Mouse (Mus musculus) megakaryocyte, embryonic 14.5 days (primary cell): ENCODE results near the gene Skor1. TPM values are rescaled to one million over a fixed set of nuclear protein-coding genes. Genes with fewer than 3 reads are reported as not detected.

ENCODE experiments used
- H3K27me3 ChIP-seq: replicated peaks from 2 replicates; pipeline ENCODE3; 2012; ENCODE audit warnings: inconsistent platforms
- H3K36me3 ChIP-seq: replicated peaks from 2 replicates; pipeline ENCODE3; 2012; ENCODE audit warnings: low read length, inconsistent platforms, mixed read lengths
- H3K4me1 ChIP-seq: 2 replicates; pipeline ENCODE4 v1.6.1; 2012; ENCODE audit warnings: inconsistent platforms
- H3K4me3 ChIP-seq: replicated peaks from 2 replicates; pipeline ENCODE3; 2012; ENCODE audit warnings: moderate library complexity, mild to moderate bottlenecking, inconsistent platforms
- H3K9me3 ChIP-seq: 2 replicates; pipeline ENCODE4 v1.6.1; 2012; ENCODE audit warnings: inconsistent platforms
- FLI1 ChIP-seq: IDR thresholded peaks from 2 replicates; pipeline ENCODE4 v1.6.1; 2012; ENCODE audit warnings: low read length, inconsistent platforms, mixed read lengths
- GATA1 ChIP-seq: IDR thresholded peaks from 3 replicates; pipeline ENCODE4 v1.6.1; 2012; ENCODE audit warnings: mixed read lengths, low read length, inconsistent platforms, borderline replicate concordance
- polyA plus RNA-seq: library from polyadenylated mRNA; stranded (reverse); fragments of >175 nt; gene quantifications from 2 replicates; pipeline ENCODE4 v1.2.3, GENCODE M21; 2012; ENCODE audit warnings: low replicate concordance; ENCODE audit not compliant: insufficient read depth

Skor1 gene
- polyA plus RNA-seq, 1 experiment, result 0.13 TPM

GRCm38 (mm10) chr9:63099344-63099743, 49.4 kb downstream of the Skor1 start:
- TF ChIP-seq FLI1 (no peak), GATA1 (no peak)
- no peaks in the 10 kb centered on the region for H3K36me3 ChIP-seq
- peaks cover 12% of the 10 kb centered on the region for H3K9me3 ChIP-seq
- peaks cover 5% of the 10 kb centered on the region; the same call in 1 of the 2 replicates for H3K4me1 ChIP-seq
- no peak overlapping the region for H3K4me3 ChIP-seq
- H3K27me3 ChIP-seq, result peaks cover 23% of the 10 kb centered on the region

DNA sequence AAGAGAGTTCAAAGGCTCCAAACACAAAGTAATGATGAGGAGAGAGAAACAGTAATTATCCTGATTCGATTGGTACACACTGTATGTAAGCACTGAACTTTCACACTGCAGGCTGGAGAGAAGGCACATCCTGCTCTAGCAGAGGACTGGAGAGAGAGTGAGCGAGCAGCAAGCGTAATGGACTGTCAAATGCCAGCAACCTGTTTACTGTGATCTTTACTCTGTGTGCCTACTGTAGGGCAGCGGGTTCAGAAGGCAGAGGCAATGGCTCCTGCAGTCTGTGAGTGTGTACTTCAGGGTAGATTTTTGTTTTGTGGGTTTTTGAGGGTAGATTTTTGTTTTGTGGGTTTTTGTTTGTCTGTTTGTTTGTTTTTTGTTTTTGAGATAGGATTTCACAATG, 49.9 kb downstream of the Skor1 start:
- H3K36me3 ChIP-seq, result no peaks in the 10 kb centered on the region
- peaks cover 25% of the 10 kb centered on the region for H3K27me3 ChIP-seq
- no peak for TF ChIP-seq FLI1
- no peak for TF ChIP-seq GATA1

DNA sequence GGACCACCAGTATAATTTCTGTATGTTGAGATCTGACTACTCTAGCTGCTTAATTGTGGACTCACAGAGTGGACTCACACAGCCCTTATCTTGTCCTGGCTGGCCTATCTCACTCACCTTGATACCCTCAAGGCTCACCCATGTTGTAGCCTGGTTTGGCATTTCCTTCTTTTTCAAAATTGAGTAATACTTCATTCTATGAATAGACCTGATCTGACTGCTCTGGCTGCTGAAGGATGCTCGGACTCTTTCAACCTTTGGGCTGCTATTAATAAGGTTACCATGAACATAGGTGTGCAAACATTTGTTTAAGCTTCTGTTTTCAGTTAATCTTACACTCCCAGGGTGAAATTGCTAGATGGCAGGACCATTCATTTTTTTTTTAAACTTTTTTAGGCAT, 51.6 kb downstream of the Skor1 start:
- no peaks in the 10 kb centered on the region for H3K36me3 ChIP-seq
- H3K9me3 ChIP-seq, result peaks cover 6% of the 10 kb centered on the region
- TF ChIP-seq FLI1, result no peak
- TF ChIP-seq GATA1, result no peak
- no peak overlapping the region for H3K4me3 ChIP-seq
- H3K4me1 ChIP-seq, result peaks cover 14% of the 10 kb centered on the region
- H3K27me3 ChIP-seq, result peaks cover 28% of the 10 kb centered on the region

More for the DNA sequence above, 49.9 kb downstream of the Skor1 start:
- Histone ChIP-seq H3K9me3 (peaks cover 7% of the 10 kb centered on the region), H3K4me3 (no peak overlapping the region), H3K4me1 (peaks cover 9% of the 10 kb centered on the region; the same call in 1 of the 2 replicates)

- Histone ChIP-seq H3K4me3 (no peak overlapping the region), H3K4me1 (peaks cover 24% of the 10 kb centered on the region), H3K9me3 (0 out of 2 replicates have a peak, but pooled peaks cover 2% of the 10 kb centered on the region), H3K36me3 (no peaks in the 10 kb centered on the region), H3K27me3 (peaks cover 26% of the 10 kb centered on the region)
- no peak for TF ChIP-seq GATA1
- TF ChIP-seq FLI1, result no peak
Measured at GRCm38 (mm10) chr9:63094030-63094429, 54.7 kb downstream of the Skor1 start.

DNA sequence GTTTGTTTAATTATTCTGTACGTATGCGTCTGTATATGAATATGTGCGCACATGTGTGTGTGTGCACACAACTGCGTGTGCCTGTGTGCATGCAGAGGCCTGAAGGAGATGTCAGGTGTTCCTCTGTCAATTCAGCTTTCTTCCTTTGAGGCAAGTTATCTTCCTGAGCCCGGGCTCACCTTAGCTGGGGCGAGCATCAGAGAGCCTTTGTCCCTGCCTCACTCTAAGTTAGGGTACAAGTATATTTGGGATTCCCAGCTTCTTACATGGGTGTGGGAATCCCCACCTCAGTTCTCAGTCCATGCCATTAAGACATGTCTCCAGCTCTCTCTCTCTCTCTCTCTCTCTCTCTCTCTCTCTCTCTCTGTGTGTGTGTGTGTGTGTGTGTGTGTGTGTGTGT, 56.2 kb downstream of the Skor1 start:
- Histone ChIP-seq H3K27me3 (peaks cover 20% of the 10 kb centered on the region), H3K9me3 (no peaks in the 10 kb centered on the region), H3K4me3 (peak overlapping the region; percentile 89), H3K4me1 (peaks cover 24% of the 10 kb centered on the region), H3K36me3 (no peaks in the 10 kb centered on the region)
- TF ChIP-seq FLI1 (no peak), GATA1 (no peak)

DNA sequence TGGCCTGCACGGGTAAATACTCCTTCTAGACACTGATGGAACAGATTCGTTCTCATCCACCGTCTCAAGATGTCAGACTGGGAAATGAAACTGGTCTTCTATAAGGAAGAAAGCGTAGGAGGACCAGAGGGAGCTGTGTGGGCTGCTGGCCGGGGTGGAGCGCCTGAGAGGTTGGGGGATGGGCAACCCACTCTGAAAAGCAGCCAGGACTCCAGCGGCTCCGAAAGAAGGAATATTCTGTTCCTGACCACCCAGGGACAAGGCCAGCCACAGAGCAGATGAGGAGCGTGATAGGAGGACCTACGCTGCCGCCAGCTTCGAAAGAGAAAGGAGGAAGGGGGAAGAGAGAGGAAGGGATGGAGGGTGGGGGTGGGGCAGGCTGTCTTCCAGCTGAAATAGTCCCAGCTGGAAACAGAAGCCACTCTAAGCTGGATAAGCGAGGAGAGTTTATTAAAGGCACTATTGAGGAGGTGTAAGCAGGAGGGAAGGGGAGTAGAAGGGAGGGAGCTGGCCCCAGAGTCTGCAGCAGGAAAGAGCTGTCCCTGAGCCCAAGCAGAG, 56.7 kb downstream of the Skor1 start:
- no peak for TF ChIP-seq FLI1
- TF ChIP-seq GATA1, result no peak
- Histone ChIP-seq H3K27me3 (peaks cover 20% of the 10 kb centered on the region), H3K4me3 (peak overlapping the region; percentile 89), H3K36me3 (no peaks in the 10 kb centered on the region), H3K9me3 (no peaks in the 10 kb centered on the region), H3K4me1 (peaks cover 24% of the 10 kb centered on the region)

DNA sequence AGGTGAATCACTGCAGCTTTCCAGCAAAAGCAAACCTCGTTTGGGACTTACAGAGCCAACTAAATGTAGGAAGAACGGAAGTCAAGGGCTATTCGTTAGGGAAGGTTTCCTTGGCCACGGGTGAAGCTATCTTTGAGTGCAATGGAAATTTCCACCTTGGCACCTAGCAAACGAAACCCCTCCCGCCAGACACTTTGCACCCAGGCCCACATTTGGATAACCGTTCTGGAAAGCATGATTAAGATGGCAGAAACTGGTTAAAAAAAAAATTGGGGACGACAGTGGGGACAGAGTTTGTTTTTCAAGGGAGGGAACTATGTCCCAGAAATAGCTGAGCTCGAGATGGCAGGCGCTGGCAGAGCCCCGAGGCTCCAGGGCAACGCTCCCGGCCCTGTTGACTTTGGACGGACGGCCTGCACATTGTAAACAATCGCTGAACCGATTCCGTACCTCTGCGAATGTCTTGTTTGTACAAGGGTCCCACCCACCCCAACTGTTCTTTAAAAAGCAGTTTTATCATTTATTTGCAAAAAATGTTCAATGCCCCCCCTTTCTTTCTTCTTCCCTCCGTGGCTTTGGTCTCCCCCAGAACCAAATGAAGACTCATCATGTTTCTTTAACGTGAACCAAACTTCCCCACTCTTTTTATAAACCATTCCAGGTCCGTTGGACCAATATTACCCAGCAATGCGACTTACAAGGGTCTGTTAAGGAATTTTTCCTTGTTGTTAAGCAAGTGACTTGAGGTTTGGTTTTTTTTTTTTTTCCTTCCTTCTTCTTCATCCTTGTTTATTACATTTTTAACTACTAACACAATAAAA, 57.5 kb downstream of the Skor1 start:
- H3K27me3 ChIP-seq, result peaks cover 18% of the 10 kb centered on the region

GRCm38 (mm10) chr9:63089141-63089540, 59.6 kb downstream of the Skor1 start:
- TF ChIP-seq GATA1 (no peak), FLI1 (no peak)
- Histone ChIP-seq H3K9me3 (no peaks in the 10 kb centered on the region), H3K36me3 (no peaks in the 10 kb centered on the region), H3K27me3 (peaks cover 12% of the 10 kb centered on the region), H3K4me3 (no peak overlapping the region), H3K4me1 (peaks cover 18% of the 10 kb centered on the region)

More for the DNA sequence above, 57.5 kb downstream of the Skor1 start:
- H3K9me3 ChIP-seq, result no peaks in the 10 kb centered on the region
- H3K4me1 ChIP-seq, result peaks cover 24% of the 10 kb centered on the region
- TF ChIP-seq FLI1 (no peak), GATA1 (no peak)
- H3K36me3 ChIP-seq, result no peaks in the 10 kb centered on the region
- no peak overlapping the region for H3K4me3 ChIP-seq

Other genes with a start within 250 kb of the Skor1 start
- 0.74 and 1.3 TPM in 2 replicates for gene Pias1, start 161.0 kb downstream of the Skor1 start, polyA plus RNA-seq
- 31.6 and 47.6 TPM in 2 replicates for gene Map2k5, start 228.9 kb upstream of the Skor1 start, polyA plus RNA-seq